Mouse (Mus musculus): ENCODE measurements around the gene Znrf2. TPM values are rescaled to one million over a fixed set of nuclear protein-coding genes. Genes with fewer than 3 reads are reported as not detected.

Znrf2 gene
- total RNA-seq (2021), result 10 to 100 TPM; 23.1 to 24.6 TPM
- long read RNA-seq, experiment 1, full-length matches to known transcripts, result 6 of 18 reads
- long read RNA-seq, experiment 1, partial matches to known transcripts, result 0 of 18 reads
- long read RNA-seq, experiment 1, other reads (novel, unspliced or antisense), result 12 of 18 reads
- long read RNA-seq, experiment 2, full-length matches to known transcripts, result 11 of 20 reads
- long read RNA-seq, experiment 2, partial matches to known transcripts, result 1 of 20 reads
- long read RNA-seq, experiment 2, other reads (novel, unspliced or antisense), result 8 of 20 reads

DNA sequence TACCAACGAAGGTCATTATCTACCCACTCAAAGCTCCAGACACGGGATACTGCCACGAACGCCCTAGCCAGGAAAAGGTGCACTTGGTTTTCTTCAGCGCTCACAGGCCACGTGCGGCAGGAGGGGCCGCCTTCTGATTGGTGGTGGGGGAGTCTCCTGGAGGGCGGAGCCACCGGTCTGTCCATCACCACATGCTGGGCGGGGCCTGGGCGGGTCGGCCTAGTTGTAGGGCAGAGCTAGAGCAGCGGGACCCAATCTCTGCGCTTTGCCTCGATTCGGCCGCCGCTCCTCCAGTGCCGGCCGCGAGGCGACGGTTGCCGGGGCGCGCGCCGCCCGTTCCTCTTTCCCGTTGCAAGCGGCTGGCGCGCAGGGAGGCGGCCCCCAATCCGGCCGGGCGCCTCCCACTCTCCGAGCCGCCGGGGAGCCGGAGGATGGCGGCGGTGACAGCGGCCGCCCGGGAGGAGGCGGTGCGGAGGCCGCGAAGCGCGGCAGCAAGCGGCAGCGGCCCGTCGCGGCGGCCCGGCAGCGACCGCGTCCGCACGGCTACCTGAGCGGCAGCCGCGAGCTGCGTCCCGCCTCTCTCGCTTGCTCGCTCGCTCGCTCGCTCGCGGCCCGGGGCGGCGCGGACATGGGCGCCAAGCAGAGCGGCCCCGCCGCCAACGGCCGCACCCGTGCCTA, at the start of gene Znrf2:
TSS of gene Znrf2 (plus strand) at position 529 of the 678 bp plus-strand sequence.
- DNase-seq (ENCODE audit: low spot score in 2 of 2), result peak; percentile 90 to 93
- H3K27ac ChIP-seq, result peak within 1 kb of the TSS; percentile 91
- peak within 1 kb of the TSS; percentile 77 for H3K4me3 ChIP-seq
- peak; percentile 62 for TF ChIP-seq CTCF (conservative IDR thresholded peaks at IDR 0.05)

GRCm38 (mm10) chr6:54767746-54768145, 49.0 kb upstream of the Znrf2 start:
- no peak for TF ChIP-seq CTCF (conservative IDR thresholded peaks at IDR 0.05)
- Histone ChIP-seq H3K27ac (no peak overlapping the region), H3K4me3 (no peak overlapping the region)
- no peak for DNase-seq (ENCODE audit: low spot score in 2 of 2)

DNA sequence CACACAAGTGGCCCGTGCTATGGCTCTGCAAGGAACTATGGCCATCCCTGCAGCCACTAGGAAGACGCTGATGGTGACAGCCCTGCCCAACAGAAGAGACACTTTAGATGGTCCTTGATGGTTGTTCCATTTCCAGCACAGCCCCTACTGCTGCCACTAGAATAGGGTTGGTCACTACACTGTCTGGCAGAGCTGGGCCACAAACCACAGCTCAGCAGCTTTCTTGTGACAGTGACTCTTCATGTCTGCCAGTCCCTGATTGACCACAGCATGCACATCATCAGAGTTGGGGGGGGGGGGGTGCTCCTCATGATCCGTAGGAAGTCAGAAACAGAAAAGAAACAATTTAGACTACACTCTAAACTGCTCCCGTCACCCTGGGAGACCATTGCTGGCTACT, 46.0 kb upstream of the Znrf2 start:
- DNase-seq (ENCODE audit: low spot score in 2 of 2), result no peak
- TF ChIP-seq CTCF (conservative IDR thresholded peaks at IDR 0.05), result no peak

GRCm38 (mm10) chr6:54771171-54771570, 45.5 kb upstream of the Znrf2 start:
- no peak overlapping the region for H3K27ac ChIP-seq
- no peak for TF ChIP-seq CTCF (conservative IDR thresholded peaks at IDR 0.05)
- DNase-seq (ENCODE audit: low spot score in 2 of 2), result peak; percentile 48 to 61
- H3K4me3 ChIP-seq, result no peak overlapping the region

More for the DNA sequence above, 46.0 kb upstream of the Znrf2 start:
- Histone ChIP-seq H3K4me3 (no peak overlapping the region), H3K27ac (no peak overlapping the region)

DNA sequence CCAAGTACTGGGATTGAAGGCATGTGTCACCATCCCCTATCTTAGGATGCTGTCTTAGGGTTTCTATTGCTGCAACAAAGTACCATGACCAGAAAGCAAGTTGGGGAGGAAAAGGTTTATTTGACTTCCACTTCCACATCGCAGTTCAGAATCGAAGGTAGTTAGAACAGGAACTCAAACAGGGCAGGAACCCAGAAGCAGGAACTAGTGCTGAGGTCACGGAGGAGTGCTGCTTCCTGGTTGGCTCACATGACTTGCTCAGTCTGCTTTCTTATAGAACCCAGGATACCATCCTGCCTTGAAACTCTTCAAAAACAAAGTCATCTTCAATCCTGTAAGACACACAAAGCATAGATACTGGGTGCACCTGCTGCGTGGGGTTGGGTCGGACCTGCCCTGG, 44.6 kb upstream of the Znrf2 start:
- TF ChIP-seq CTCF (conservative IDR thresholded peaks at IDR 0.05), result no peak
- H3K27ac ChIP-seq, result no peak overlapping the region

GRCm38 (mm10) chr6:54775739-54776138, 41.0 kb upstream of the Znrf2 start:
- H3K27ac ChIP-seq, result no peak overlapping the region
- TF ChIP-seq CTCF (conservative IDR thresholded peaks at IDR 0.05), result no peak
- DNase-seq (ENCODE audit: low spot score in 2 of 2), result no peak

More for the DNA sequence above, 44.6 kb upstream of the Znrf2 start:
- no peak overlapping the region for H3K4me3 ChIP-seq
- DNase-seq (ENCODE audit: low spot score in 2 of 2), result no peak

DNA sequence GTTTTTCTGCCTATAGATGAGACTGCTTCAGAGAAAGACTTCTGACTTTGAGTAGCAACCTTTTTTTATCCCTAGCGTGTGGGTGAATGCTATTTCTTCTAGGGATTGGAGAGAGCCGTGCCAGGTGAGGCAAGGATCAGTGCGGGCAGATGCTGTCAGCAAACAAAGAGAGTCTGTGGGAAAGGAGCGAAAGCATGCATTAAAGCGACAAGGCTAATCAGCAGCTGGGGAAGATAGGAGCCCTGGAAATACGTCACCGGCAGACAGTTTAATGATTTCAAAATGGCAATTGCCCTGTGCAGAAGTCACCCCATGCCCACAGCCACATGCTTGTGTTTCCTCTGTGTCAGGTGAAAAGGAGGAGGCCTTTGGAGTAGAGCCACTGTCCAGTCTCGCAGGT, 39.1 kb upstream of the Znrf2 start:
- Histone ChIP-seq H3K27ac (no peak overlapping the region), H3K4me3 (no peak overlapping the region)
- DNase-seq (ENCODE audit: low spot score in 2 of 2), result no peak
- TF ChIP-seq CTCF (conservative IDR thresholded peaks at IDR 0.05), result no peak

More at GRCm38 (mm10) chr6:54775739-54776138, 41.0 kb upstream of the Znrf2 start:
- H3K4me3 ChIP-seq, result no peak overlapping the region

DNA sequence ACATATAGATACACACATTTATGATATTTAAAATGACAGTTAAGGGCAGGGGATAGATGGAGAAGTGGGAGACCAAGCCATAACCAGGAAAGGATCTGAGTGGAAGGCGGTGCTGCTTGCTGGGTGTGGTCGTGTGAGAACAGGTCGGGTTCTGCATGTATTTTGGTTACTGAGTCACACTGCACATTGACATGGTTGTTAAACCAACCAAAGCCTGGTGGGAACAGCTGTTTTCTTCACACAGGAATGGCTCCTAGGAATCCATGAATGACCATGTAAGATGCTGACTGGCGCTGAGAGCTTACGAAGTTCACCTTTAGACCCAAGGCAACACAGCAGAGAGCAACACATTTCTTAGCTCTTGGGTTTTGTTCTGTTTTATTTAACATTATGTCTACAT, 36.7 kb upstream of the Znrf2 start:
- Histone ChIP-seq H3K27ac (no peak overlapping the region), H3K4me3 (no peak overlapping the region)
- no peak for TF ChIP-seq CTCF (conservative IDR thresholded peaks at IDR 0.05)
- DNase-seq (ENCODE audit: low spot score in 2 of 2), result no peak

- DNase-seq (ENCODE audit: low spot score in 2 of 2), result no peak
- no peak overlapping the region for H3K4me3 ChIP-seq
- H3K27ac ChIP-seq, result no peak overlapping the region
- TF ChIP-seq CTCF (conservative IDR thresholded peaks at IDR 0.05), result no peak
Observed at GRCm38 (mm10) chr6:54780569-54781304, 36.0 kb upstream of the Znrf2 start.

DNA sequence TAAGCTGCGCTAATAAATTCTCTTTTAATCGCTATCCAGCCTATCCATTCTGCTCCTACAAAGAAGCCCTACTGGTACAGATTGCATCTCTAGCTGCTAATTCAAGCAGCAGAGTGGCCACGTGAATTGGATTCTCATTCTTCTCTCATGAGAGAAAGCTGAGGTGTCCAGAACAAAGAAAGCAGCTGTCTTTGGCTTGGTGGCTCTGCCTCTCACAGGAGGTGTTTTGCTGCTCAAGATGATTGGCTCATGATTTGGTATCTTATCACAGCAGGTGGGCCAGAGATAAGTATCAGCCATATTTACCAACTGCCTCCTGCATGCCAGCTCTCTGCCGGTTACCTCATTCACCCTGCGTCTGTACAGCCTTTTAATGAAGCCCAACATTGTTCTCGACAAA, 34.8 kb upstream of the Znrf2 start:
- no peak for TF ChIP-seq CTCF (conservative IDR thresholded peaks at IDR 0.05)
- no peak for DNase-seq (ENCODE audit: low spot score in 2 of 2)
- no peak overlapping the region for H3K4me3 ChIP-seq
- no peak overlapping the region for H3K27ac ChIP-seq

GRCm38 (mm10) chr6:54785098-54785730, 31.5 kb upstream of the Znrf2 start:
- peak; percentile 44 to 79 for DNase-seq (ENCODE audit: low spot score in 2 of 2)
- no peak overlapping the region for H3K4me3 ChIP-seq
- no peak for TF ChIP-seq CTCF (conservative IDR thresholded peaks at IDR 0.05)
- H3K27ac ChIP-seq, result peak overlapping the region; percentile 21; the same call in 1 of the 2 replicates

DNA sequence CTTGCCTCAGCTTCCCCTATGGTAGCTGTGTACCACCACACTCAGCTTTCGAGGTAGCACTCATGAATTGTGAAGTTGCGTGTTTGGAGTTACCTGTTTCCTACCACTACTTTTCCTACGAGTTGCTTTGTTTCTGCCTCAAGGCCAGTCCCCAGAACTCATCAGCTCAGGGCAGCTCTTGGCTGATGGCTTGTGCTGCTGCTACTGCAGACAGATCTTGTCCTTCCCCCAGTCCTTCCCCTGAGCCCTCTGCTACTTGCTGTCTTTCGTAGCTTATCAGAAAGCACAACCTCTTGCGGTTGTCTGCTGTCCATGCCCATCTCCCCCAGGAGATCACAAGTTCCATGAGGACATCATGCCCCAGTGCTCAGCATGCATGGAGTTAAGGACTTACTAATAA, 29.9 kb upstream of the Znrf2 start:
- H3K4me3 ChIP-seq, result no peak overlapping the region
- no peak for DNase-seq (ENCODE audit: low spot score in 2 of 2)
- H3K27ac ChIP-seq, result no peak overlapping the region
- TF ChIP-seq CTCF (conservative IDR thresholded peaks at IDR 0.05), result no peak

- DNase-seq (ENCODE audit: low spot score in 2 of 2), result no peak
- Histone ChIP-seq H3K4me3 (no peak overlapping the region), H3K27ac (no peak overlapping the region)
- no peak for TF ChIP-seq CTCF (conservative IDR thresholded peaks at IDR 0.05)
Observed at GRCm38 (mm10) chr6:54788493-54788892, 28.2 kb upstream of the Znrf2 start.

Data from layer of hippocampus, adult 2 months (tissue).